Mouse (Mus musculus) small intestine, adult 2 months (tissue): Measurements from ENCODE around the gene Sgsm2.

ENCODE experiments used
- CTCF ChIP-seq: fragments of 200-500 bp; IDR thresholded peaks from 2 replicates; pipeline ENCODE4 v1.5.1; 2012; ENCODE audit warnings: low read depth, mild to moderate bottlenecking, control low read depth, inconsistent platforms, low read length, moderate library complexity, mixed read lengths; ENCODE audit not compliant: insufficient replicate concordance, insufficient read length; ENCODE audit errors: extremely low read depth
- POLR2A ChIP-seq: fragments of 200-500 bp; IDR thresholded peaks from 2 replicates; pipeline ENCODE4 v1.6.1; 2012; ENCODE audit warnings: low read depth, mild to moderate bottlenecking, control low read depth, inconsistent platforms, low read length, moderate library complexity

DNA sequence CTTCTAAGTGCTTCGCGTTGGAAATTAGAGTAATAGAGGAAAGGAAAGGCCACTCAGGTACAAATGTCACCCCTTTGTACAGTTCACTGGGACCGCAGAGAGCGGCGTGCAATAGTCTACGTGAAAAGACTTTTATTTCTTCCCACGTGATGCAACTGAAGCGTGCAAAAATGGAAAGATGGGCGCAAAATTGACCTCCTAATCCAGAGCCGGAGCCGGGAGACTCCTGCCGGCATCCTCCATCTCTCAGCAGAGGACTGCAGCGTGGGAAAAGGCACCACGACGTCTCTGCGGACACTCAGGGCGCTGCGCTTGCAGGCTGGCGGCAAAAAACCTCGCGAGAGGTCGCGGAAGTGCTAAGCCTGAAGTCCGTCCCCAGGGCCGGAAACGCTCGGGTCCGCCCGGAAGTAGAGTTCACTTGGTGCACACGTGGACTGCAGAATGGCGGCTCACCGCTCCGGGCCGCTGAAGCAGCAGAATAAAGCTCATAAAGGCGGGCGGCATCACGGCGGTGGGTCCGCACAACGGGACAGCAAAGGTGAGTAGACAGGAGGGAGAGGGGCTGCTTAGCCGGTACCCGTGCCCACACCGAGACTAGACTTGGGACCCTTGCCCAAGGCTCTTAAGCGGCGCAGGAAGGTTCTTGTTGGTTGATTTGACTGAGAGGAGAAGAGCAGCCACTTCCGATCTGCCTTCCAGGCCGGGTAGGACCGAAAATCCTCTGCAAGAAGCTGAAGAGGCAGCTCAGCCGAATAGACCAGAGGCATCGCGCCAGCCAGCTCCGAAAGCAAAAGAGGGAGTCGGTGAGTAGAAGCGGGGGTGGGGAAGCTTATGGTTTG is 1.0 kb upstream of the Sgsm2 start, which contains the start of gene Tsr1:
- TF ChIP-seq POLR2A (peak; percentile 48), CTCF (no peak)
